Mouse (Mus musculus): ENCODE results near the gene Apba1. TPM values are rescaled to one million over a fixed set of nuclear protein-coding genes. Genes with fewer than 3 reads are reported as not detected.

Gene Apba1
- polyA plus RNA-seq, 1 experiment: 79.6 TPM

DNA sequence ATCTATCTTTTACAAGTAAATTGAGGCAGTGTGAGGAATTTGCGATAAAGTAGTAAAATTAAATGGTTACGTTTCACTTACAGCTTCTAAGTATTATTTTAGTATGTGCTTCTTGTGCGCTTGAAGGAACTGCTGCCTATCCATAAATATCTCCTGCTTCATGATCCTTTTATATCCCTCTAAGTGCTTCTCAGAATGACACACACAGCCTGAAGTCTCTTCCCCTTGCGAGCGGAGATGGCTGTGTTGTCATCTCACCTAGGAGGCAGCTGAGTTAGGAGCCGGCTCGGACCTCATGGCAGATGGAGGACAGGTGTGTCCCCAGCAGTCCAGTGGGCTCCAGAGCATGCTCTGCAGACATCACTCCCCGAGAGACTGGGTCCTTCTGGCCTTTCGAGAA, 163.9 kb downstream of the Apba1 start:
- DNase-seq (ENCODE audit: extremely low spot score in 1 of 2, low spot score in 1 of 2): peak in 1 of 2 experiments; percentile 52

DNA sequence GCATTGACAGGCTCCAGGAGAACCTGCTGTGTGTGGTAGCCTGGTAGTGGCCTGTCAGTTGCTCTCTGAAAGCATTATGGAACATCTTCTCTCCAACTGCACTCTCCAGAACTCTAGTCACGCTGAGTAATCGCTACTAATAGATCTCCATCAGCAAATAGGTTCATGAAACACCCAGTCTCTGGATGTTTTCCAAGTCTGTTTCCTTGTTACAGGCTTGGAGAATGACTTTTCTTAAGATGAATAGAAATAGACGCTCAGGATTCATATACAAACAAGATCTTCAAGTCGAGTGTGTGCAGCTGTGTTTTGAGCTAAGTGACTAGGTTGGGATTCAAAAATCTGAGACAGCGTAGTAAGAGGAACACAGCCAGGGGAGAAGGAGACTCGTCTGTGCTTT, 165.4 kb downstream of the Apba1 start:
- DNase-seq (ENCODE audit: extremely low spot score in 1 of 2, low spot score in 1 of 2): no peak

DNA sequence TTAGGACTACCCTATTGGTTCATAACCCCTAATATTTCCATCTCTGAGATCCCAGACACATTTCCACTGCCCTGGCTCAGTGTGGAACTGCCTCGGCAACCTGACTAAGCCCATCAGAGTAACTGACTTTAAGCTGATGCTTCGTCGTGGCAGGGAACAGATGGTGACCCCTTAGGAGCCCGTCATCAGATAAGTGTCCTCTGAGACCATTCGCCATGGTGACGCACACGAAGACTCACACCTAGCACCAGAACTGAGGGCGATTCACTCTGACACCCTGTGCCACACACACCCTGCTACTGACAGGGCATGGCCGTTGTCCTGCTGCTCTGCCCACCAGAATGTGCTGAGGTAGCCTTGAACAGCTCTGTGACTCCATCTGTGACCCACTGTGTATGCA, 166.1 kb downstream of the Apba1 start:
- DNase-seq (ENCODE audit: extremely low spot score in 1 of 2, low spot score in 1 of 2): no peak

DNA sequence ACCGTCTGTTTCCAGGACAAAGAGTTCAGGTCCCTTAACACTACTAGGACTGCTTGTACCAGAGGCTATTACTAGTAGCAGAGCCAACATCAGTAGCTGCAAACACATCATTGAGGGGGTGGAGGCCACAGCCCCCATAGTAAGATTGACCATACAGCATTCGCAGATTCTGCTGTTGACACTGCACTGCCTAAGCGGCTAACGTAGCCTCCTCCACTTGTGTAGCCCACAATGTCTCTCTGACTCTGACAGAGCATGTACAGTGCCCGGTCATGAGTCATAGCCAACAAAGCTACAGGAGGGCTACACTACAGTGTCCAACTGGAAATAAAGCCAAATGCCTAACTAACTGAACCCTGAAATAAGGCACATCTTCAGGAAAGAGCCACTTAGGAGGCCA, 166.9 kb downstream of the Apba1 start:
- no peak for DNase-seq (ENCODE audit: extremely low spot score in 1 of 2, low spot score in 1 of 2)

GRCm38 (mm10) chr19:23930826-23931225, 172.1 kb downstream of the Apba1 start:
- peak; percentile 42 to 80 for DNase-seq (ENCODE audit: extremely low spot score in 1 of 2, low spot score in 1 of 2)

DNA sequence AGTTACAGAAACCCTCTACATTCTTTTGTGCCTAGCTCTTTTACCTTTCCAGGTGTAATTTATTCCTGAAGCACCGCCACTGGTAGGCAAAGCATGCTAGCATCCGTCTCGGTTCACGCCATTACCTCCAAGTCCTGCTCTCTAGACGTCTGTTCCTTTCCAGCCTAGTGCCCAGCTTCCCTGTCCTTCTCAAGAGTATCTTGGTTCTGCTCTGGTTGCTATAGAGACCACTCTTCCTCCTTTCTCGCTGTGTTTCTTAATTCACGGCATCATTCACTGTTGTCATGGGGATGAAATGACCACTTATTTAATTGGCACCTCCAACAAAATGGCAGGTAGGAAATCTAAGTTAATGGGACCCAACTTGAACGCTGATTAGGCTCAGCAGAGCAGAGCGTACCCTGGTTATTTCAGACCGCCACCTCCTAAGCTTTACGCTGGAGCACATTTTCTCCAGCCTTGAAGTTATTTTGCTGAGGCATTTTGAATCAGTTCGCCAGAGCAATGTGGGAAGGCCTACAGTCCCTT, 182.8 kb downstream of the Apba1 start:
- no peak for DNase-seq (ENCODE audit: extremely low spot score in 1 of 2, low spot score in 1 of 2)

- no peak for DNase-seq (ENCODE audit: extremely low spot score in 1 of 2, low spot score in 1 of 2)
These were observed 184.2 kb downstream of the Apba1 start for GRCm38 (mm10) chr19:23942886-23943285.

- DNase-seq (ENCODE audit: extremely low spot score in 1 of 2, low spot score in 1 of 2): no peak
These were observed 187.5 kb downstream of the Apba1 start for GRCm38 (mm10) chr19:23946026-23946685.

DNA sequence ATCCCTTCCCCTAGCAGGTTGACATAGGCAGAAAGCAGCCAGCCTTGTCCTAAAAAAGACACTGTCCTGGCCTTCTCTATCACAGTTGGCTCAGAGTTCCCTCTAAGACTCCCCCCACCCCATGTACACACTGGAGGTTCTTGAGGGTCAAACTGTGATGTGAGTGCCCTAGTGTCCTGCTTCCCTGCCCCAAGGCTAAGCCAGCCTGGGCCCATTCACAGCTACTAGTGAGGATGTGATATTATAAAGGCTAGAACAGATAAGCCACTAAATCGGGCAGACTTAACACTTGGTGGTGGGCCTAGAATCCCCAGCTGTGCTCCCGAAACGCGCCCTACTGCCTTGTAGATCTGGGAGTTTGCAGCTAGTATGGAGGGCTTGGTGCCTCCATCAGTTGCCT, 188.1 kb downstream of the Apba1 start:
- DNase-seq (ENCODE audit: extremely low spot score in 1 of 2, low spot score in 1 of 2): no peak

DNA sequence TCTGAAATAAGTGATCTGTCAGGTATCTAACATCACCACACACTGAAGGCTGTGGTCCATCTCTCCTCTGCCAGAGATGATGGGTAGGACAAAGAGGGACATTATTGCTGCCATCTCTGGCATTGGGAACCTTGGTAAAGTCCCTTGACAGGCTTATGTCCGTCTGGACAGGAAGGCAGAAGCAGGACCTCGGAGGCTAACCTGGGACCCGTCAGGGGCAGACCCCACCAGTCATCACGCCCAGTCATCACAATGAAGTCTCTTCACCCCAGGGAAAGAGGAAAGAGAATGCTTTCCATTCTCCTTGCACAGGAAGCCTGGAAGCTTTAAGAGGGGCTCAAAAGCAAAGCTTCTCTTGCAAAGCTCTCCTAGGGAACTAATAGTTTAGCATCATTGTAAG, 189.2 kb downstream of the Apba1 start:
- no peak for DNase-seq (ENCODE audit: extremely low spot score in 1 of 2, low spot score in 1 of 2)

GRCm38 (mm10) chr19:23948301-23949000, 189.8 kb downstream of the Apba1 start:
- no peak for DNase-seq (ENCODE audit: extremely low spot score in 1 of 2, low spot score in 1 of 2)

DNA sequence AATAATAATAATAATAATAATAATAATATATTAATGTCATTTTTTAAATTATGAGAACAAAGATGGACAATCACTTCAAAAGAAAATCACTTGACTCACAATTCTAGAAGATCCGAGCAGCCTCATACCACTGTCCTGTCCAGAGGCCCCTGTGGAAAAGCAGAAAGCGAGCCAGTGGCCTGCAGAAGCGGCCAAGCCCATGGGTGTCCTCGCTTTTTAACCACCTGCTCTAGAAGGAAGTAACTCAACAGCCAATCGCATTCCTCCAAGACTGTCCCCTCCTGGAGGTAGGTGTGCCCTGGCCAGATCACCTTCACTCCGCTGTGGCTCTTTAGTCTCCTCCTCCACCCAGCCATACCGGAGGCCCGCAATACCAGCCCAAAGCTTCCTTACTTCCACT, 196.8 kb downstream of the Apba1 start:
- no peak for DNase-seq (ENCODE audit: extremely low spot score in 1 of 2, low spot score in 1 of 2)

DNA sequence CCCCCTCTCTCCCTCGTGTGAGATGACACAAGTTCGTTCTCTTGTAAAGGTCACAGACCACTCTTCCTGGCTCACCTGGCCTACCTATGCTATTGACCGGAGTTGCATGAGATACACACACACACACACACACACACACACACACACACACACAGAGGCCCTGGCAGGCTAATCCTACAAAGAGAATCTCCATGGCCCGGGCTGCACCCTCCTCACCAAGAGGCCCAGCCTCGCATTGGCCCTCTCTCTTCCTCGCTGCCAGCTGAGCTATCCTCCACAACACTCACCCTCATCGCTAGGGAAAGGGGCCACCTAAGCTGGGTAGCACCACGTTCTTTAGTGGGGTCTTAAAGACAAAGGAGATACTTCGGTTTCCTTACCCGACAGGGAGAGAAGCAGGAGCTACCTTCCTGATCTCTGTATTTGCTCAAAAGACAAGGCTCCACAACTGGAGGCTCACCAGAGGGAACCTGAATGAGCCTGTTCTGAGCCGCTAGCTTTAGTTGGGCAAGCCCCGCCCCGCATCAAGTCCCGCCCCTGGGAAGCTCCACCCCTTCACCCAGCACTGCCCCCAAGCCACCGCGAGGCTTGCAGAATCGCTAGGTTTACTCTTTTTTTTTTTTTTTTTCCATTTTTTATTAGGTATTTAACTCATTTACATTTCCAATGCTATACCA, 197.8 kb downstream of the Apba1 start:
- no peak for DNase-seq (ENCODE audit: extremely low spot score in 1 of 2, low spot score in 1 of 2)

GRCm38 (mm10) chr19:23957563-23957962, 198.9 kb downstream of the Apba1 start:
- no peak for DNase-seq (ENCODE audit: extremely low spot score in 1 of 2, low spot score in 1 of 2)

DNA sequence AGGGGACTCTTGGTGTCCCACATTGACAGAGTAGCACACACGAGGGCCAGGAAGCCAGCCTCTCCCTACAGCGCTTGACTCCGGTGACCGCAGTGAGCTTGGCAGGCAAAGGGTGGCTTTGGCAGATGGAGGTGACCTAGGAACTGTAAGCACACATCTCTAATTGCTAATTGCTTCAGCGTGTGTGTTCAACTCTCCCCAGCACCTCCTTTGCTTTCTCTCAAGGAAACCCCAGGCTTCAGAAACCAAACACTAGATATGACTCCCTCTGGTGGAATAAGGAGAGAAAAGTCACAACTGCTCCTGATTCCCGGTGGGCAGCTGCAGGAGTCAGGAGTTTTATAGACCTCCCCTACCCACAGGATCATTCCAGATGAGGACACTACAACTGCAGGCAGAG, 200.2 kb downstream of the Apba1 start:
- DNase-seq (ENCODE audit: extremely low spot score in 1 of 2, low spot score in 1 of 2): peak in 1 of 2 experiments; percentile 43

DNA sequence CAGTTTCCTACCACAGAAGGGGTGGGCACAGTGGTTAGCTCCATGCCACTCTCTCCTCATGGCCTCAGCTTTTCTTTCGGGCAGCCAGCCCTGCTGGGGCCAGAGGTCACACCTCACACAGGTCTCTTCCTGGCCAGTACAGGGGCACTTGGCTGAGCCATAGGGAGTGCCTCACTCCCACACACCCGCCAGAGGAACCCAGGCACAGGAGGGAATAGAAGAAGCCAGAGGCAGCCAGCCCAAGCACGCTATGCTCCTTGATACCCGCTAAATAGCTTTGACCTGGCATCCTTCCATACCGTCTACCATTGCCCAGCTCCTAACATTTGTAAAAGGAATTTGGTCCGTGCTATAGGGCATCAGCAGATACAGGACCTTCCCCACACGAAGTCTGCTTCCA, 201.2 kb downstream of the Apba1 start:
- no peak for DNase-seq (ENCODE audit: extremely low spot score in 1 of 2, low spot score in 1 of 2)

DNA sequence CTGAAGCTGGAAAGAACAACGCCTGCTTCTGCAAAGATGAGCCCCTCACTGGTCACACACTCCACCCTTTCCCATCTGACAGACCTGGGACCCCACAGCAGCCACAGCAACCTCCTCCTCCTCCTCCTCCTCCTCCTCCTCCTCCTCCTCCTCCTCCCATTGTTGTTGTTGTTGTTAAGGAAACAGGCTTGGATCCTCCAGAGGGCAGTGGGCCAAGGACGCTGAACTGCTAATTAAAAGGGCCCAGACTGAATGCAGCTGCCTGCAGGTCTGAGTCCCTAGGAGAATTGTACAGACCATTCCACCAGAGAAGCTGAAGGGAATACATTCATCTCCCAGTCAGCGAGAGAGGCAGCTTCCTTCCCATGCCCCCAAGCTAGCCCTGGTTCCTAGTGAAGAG, 201.6 kb downstream of the Apba1 start:
- no peak for DNase-seq (ENCODE audit: extremely low spot score in 1 of 2, low spot score in 1 of 2)

- no peak for DNase-seq (ENCODE audit: extremely low spot score in 1 of 2, low spot score in 1 of 2)
These were observed 202.3 kb downstream of the Apba1 start for GRCm38 (mm10) chr19:23960831-23961447.

DNA sequence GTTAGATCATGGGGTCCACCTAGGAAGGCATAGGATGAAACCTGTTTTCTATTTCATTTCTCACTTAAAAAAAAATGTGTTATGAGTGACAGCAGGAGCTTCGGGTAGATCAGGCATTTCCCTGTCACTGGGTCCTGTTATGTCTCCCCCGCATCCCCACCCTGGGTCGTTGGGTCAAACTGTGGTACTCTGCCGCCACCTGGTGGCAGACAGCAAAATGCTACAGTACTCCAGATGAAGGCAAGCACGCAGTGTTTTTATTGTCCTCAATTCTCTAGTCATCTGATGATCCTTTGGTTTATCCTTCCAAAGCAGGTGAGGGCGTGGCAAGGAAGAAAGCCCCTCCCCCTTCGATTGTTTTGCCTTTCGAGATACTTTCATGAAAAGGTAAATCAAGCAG, 202.8 kb downstream of the Apba1 start:
- DNase-seq (ENCODE audit: extremely low spot score in 1 of 2, low spot score in 1 of 2): peak in 1 of 2 experiments; percentile 77

DNA sequence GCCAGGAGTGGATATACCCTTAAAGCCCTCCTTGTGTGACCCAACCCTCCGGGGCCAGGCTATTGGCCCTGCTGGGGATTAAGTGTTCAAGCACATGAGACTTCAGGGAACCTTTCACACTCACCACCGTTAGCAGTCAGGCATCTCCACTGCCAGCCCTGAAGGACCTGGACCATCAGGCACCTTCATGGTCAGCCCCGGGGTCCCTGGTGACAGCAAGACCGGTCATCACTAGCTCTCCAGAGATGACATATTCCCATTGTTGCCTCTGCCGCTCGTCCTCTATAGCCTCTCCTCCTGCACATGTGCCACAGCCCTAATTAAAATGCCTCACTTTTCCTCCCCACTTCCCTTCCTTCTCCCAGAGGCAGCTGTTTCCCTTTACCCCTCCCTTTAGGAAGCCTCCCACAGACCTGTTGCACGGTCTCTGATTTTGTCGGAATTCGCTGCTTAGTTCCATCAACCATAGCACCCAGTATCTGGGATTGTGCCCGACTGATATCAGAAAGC, 205.8 kb downstream of the Apba1 start:
- DNase-seq (ENCODE audit: extremely low spot score in 1 of 2, low spot score in 1 of 2): no peak

DNA sequence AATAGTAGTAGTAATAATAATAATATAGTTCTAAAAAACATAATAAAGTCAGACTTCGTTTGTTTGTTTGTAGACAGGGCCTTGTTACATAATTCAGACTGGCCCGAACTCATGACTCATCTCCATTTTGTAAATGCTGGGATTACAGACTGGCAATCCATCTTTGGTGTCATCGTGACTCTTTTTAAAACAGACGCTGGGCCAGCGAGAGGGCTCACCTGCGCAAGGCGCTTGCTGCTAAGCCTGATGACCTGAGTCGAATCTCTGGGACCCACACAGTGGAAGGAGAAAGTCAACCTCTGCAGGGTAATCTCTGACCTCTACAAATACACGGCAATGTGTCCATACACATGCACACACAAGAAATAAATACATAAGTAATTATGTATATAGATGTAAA, 207.7 kb downstream of the Apba1 start:
- DNase-seq (ENCODE audit: extremely low spot score in 1 of 2, low spot score in 1 of 2): no peak
